Mouse (Mus musculus) liver, adult 2 months (tissue): ENCODE results near the gene Gabrb3. TPM values are rescaled to one million over a fixed set of nuclear protein-coding genes. Genes with fewer than 3 reads are reported as not detected.

ENCODE experiments used
- DNase-seq: peaks from one replicate; pipeline ENCODE4 v3.0.0-alpha.2; 2011; ENCODE audit warnings: low read depth, low spot score; ENCODE audit errors: extremely low read depth
- H3K27ac ChIP-seq: fragments of 200-500 bp; replicated peaks from 2 replicates; pipeline ENCODE4 v1.5.1; 2012; ENCODE audit warnings: low read depth, mild to moderate bottlenecking, control low read depth, inconsistent platforms, low read length; ENCODE audit not compliant: insufficient read depth
- H3K27me3 ChIP-seq: fragments of 200-500 bp; 2 replicates; pipeline ENCODE4 v1.6.1; 2012; ENCODE audit warnings: mild to moderate bottlenecking, moderate library complexity, low read length, inconsistent platforms; ENCODE audit not compliant: control insufficient read depth, insufficient read depth
- H3K36me3 ChIP-seq: fragments of 200-500 bp; 2 replicates; pipeline ENCODE4 v1.6.1; 2012; ENCODE audit warnings: low read length, inconsistent platforms; ENCODE audit not compliant: control insufficient read depth, insufficient read depth
- H3K4me1 ChIP-seq: fragments of 200-500 bp; 2 replicates; pipeline ENCODE4 v1.6.1; 2011; ENCODE audit warnings: low read length; ENCODE audit not compliant: control insufficient read depth, insufficient read depth
- H3K4me3 ChIP-seq: fragments of 200-500 bp; 2 replicates; pipeline ENCODE4 v1.5.1; 2011; ENCODE audit warnings: low read depth, mild to moderate bottlenecking, control low read depth, low read length, moderate library complexity; ENCODE audit not compliant: insufficient read depth
- H3K79me2 ChIP-seq: fragments of 200-500 bp; 2 replicates; pipeline ENCODE4 v1.6.1; 2012; ENCODE audit warnings: inconsistent platforms, mild to moderate bottlenecking, low read length, moderate library complexity; ENCODE audit not compliant: control insufficient read depth, insufficient read depth
- H3K9ac ChIP-seq: fragments of 200-500 bp; 2 replicates; pipeline ENCODE4 v1.6.1; 2012; ENCODE audit warnings: low read depth, mild to moderate bottlenecking, control low read depth, inconsistent platforms, low read length
- CTCF ChIP-seq: fragments of 200-500 bp; IDR thresholded peaks from 2 replicates; pipeline ENCODE4 v1.5.1; 2011; ENCODE audit warnings: low read depth, low read length, control low read depth
- WGBS: fragments of 180-500 bp; shearing (Covaris S2); methylation state at CpG from one replicate; pipeline ENCODE4 v1.1.7; 2018; 5-methylcytosine and 5-hydroxymethylcytosine counted together
- polyA plus RNA-seq: library from polyadenylated mRNA; depleted of rRNA; stranded (reverse); fragments of >200 nt; gene quantifications from 2 replicates; pipeline ENCODE4 v1.2.3, GENCODE M21; 2012; rRNA removed
- total RNA-seq: library from RNA; depleted of rRNA; stranded (reverse); fragments of >200 nt; gene quantifications from 2 replicates; pipeline ENCODE4 v1.2.3, GENCODE M21; 2014; rRNA removed

Gabrb3 gene
- total and polyA plus RNA-seq, 2 experiments, result 0.28 to 0.55 TPM

DNA sequence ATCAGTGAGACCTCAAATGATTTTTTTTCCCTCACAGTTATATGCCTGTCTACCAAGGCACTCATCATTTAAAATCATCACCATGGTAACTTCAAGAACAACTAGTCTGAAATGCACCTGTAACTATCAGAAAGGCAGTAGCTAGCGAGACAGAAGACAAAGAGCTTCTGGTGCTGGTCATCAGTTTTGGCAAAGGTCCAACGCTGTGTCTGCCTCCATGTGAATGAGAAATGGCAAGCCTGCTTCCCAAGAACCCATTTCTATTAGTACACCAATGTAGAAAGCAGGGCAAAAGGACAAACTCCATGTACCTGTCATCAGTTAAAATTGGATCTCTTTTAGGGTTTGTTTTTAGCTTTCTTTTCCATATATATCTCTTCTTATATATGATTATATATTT is 448.5 kb downstream of the Gabrb3 start:
- TF ChIP-seq CTCF, result no peak
- Histone ChIP-seq H3K4me3 (no peak overlapping the region), H3K4me1 (no peaks in the 10 kb centered on the region), H3K27me3 (no peaks in the 10 kb centered on the region), H3K27ac (no peak overlapping the region), H3K36me3 (no peaks in the 10 kb centered on the region), H3K79me2 (no peaks in the 10 kb centered on the region), H3K9ac (no peak overlapping the region)
- 62% methylated on average over 2 of the region's 2 CpGs for WGBS
- no peak for DNase-seq

Other genes with a start within 250 kb of the Gabrb3 start
- gene Gabrg3, start 32.5 kb upstream of the Gabrb3 start, total RNA-seq, result under 0.01 TPM in 1 of 2 replicates, not detected in the other
- not detected in 2 replicates for gene Gabrg3, start 32.5 kb upstream of the Gabrb3 start, polyA plus RNA-seq
- not detected in 2 replicates for gene Gabra5, start 90.4 kb downstream of the Gabrb3 start, total RNA-seq
- not detected in 2 replicates for gene Gabra5, start 90.4 kb downstream of the Gabrb3 start, polyA plus RNA-seq